Mouse (Mus musculus) limb, embryonic 14.5 days (tissue): ENCODE data around the gene Lingo2. TPM values are rescaled to one million over a fixed set of nuclear protein-coding genes. Genes with fewer than 3 reads are reported as not detected.

ENCODE experiments used
- ATAC-seq: fragments of 200-750 bp; cut with Nextera tagmentation; 2 replicates; pipeline ENCODE4 v1.8.0; 2017; ENCODE audit warnings: low read depth, moderate number of reproducible peaks, moderate TSS enrichment; ENCODE audit not compliant: low FRiP score
- DNase-seq: peaks from one replicate; pipeline ENCODE4 v3.0.0-alpha.2; 2015; ENCODE audit warnings: low spot score
- H3K27ac ChIP-seq: fragments of 300-500 bp; sonication (generic); replicated peaks from 2 replicates; pipeline ENCODE4 v1.5.1; 2014; ENCODE audit warnings: low read depth, mild to moderate bottlenecking, low read length, moderate library complexity, mixed read lengths
- H3K27me3 ChIP-seq: fragments of 300-500 bp; sonication (generic); 2 replicates; pipeline ENCODE4 v1.6.1; 2014; ENCODE audit warnings: low read length, mixed read lengths; ENCODE audit not compliant: control insufficient read depth, insufficient read depth
- H3K36me3 ChIP-seq: fragments of 300-500 bp; sonication (generic); 2 replicates; pipeline ENCODE4 v1.6.1; 2014; ENCODE audit warnings: mild to moderate bottlenecking, low read length, moderate library complexity, mixed read lengths; ENCODE audit not compliant: control insufficient read depth, insufficient read depth
- H3K4me1 ChIP-seq: fragments of 300-500 bp; sonication (generic); 2 replicates; pipeline ENCODE4 v1.6.1; 2014; ENCODE audit warnings: antibody characterized with exemption, low read length, mixed read lengths; ENCODE audit not compliant: control insufficient read depth, insufficient read depth
- H3K4me2 ChIP-seq: fragments of 300-500 bp; sonication (generic); replicated peaks from 2 replicates; pipeline ENCODE4 v1.6.1; 2014; ENCODE audit warnings: low read depth, mild to moderate bottlenecking, low read length, moderate library complexity; ENCODE audit not compliant: severe bottlenecking
- H3K4me3 ChIP-seq: fragments of 300-500 bp; sonication (generic); replicated peaks from 2 replicates; pipeline ENCODE4 v1.5.1; 2014; ENCODE audit warnings: low read length
- H3K9ac ChIP-seq: fragments of 300-500 bp; sonication (generic); 2 replicates; pipeline ENCODE4 v1.6.1; 2014; ENCODE audit warnings: mild to moderate bottlenecking, low read depth, low read length, moderate library complexity; ENCODE audit not compliant: severe bottlenecking
- H3K9me3 ChIP-seq: fragments of 300-500 bp; sonication (generic); 2 replicates; pipeline ENCODE4 v1.6.1; 2016; ENCODE audit warnings: low read length; ENCODE audit not compliant: control insufficient read depth
- POLR2A ChIP-seq: fragments of 200-500 bp; IDR thresholded peaks from 2 replicates; pipeline ENCODE4 v1.8.0; 2012; ENCODE audit warnings: inconsistent platforms, mild to moderate bottlenecking, moderate library complexity, borderline replicate concordance; ENCODE audit not compliant: insufficient read depth, insufficient read length; ENCODE audit errors: extremely low read depth
- WGBS: fragments of 180-500 bp; shearing (Covaris S2); extraction: QIAGEN DNeasy Blood & Tissue Kit; methylation state at CpG from one replicate; pipeline ENCODE4 v1.1.7; 2014; 5-methylcytosine and 5-hydroxymethylcytosine counted together
- polyA plus RNA-seq, 2 experiments: library from polyadenylated mRNA; depleted of rRNA in 1 of 2; stranded (reverse) in 1 of 2; unstranded in 1 of 2; fragments of >200 nt; fragmentation: Nextera tagmentation in 1 of 2; extraction: Ambion mirVana in 1 of 2; gene quantifications; 2 replicates each; pipeline versions ENCODE4 v1.2.1 to v1.2.3; 2012 to 2014

The Lingo2 gene
- polyA plus RNA-seq, 2 experiments, result 0.89 to 4.3 TPM

DNA sequence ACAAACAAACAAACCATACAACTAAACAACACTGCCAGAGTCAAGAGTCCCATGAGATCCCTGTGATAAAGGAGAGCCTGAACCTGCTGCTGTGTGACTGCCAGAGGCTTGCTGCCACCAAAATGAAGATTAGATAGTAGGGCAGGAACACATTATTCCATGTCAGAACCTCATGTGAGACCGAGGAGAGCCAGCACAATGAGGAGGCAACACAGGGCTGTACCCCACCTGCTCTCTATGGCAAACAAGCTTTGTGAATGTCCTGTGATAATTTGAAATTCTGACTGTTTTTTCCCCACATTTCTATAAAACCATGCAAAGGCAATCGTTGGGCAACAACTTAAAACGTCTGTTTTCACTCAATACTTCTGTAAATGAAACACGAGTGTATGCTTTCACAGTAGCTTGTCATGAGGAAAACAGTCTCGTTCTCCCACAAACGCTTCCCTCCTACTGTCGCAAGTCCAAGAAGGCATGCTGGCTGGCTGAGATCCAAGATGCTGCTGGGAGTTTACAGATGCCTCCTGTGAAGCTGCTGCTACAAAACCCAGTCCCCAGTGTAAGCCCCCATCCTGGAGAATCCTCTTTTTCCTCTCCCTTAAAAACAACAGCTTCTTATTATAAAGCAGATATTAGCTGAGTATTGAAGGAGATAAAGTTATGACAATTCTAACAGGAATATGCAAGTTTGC is 765.2 kb downstream of the Lingo2 start:
- Histone ChIP-seq H3K9ac (no peak overlapping the region), H3K27me3 (no peaks in the 10 kb centered on the region), H3K9me3 (no peaks in the 10 kb centered on the region), H3K36me3 (no peaks in the 10 kb centered on the region), H3K4me1 (no peaks in the 10 kb centered on the region; the same call in 1 of the 2 replicates), H3K27ac (no peak overlapping the region), H3K4me3 (no peak overlapping the region), H3K4me2 (no peak overlapping the region)
- DNase-seq (peak; percentile 42), ATAC-seq (no peak)
- WGBS, result 11% methylated on average over 7 of the region's 7 CpGs
- TF ChIP-seq POLR2A, result no peak

DNA sequence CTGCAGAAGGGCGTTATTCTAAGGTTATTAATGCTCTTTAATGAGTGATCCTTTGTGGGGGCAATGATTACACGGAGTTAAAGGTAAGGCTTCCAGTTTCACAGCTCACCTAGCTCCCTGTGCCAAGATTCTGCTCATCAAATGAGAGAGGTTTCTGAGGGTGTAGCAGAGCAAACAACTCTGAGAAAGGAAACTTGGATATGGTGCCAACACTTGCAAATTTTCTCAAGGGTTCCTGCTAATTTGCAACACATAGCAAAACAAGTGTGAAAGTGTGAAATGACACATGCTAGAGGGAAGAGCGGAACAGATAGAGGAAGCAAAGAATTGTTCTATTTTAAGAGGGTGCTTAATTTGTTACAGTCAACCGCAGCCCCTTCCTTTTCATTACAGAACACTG is 767.9 kb downstream of the Lingo2 start:
- no peaks in the 10 kb centered on the region for H3K27me3 ChIP-seq
- WGBS, result 34% methylated on average over 4 of the region's 4 CpGs
- no peaks in the 10 kb centered on the region for H3K9me3 ChIP-seq
- no peak overlapping the region for H3K4me2 ChIP-seq
- H3K27ac ChIP-seq, result no peak overlapping the region
- no peak overlapping the region for H3K9ac ChIP-seq
- no peaks in the 10 kb centered on the region; the same call in 1 of the 2 replicates for H3K4me1 ChIP-seq
- H3K36me3 ChIP-seq, result no peaks in the 10 kb centered on the region
- no peak for TF ChIP-seq POLR2A
- H3K4me3 ChIP-seq, result no peak overlapping the region
- DNase-seq (no peak), ATAC-seq (no peak)

- no peaks in the 10 kb centered on the region for H3K9me3 ChIP-seq
- no peak overlapping the region for H3K4me2 ChIP-seq
- H3K4me3 ChIP-seq, result no peak overlapping the region
- 30% methylated on average over 1 of the region's 1 CpGs for WGBS
- no peak overlapping the region for H3K9ac ChIP-seq
- no peaks in the 10 kb centered on the region for H3K36me3 ChIP-seq
- H3K27me3 ChIP-seq, result no peaks in the 10 kb centered on the region
- ATAC-seq, result no peak
- H3K4me1 ChIP-seq, result no peaks in the 10 kb centered on the region
- TF ChIP-seq POLR2A, result no peak
- H3K27ac ChIP-seq, result no peak overlapping the region
- no peak for DNase-seq
These were observed 781.4 kb downstream of the Lingo2 start for GRCm38 (mm10) chr4:36170099-36170498.

DNA sequence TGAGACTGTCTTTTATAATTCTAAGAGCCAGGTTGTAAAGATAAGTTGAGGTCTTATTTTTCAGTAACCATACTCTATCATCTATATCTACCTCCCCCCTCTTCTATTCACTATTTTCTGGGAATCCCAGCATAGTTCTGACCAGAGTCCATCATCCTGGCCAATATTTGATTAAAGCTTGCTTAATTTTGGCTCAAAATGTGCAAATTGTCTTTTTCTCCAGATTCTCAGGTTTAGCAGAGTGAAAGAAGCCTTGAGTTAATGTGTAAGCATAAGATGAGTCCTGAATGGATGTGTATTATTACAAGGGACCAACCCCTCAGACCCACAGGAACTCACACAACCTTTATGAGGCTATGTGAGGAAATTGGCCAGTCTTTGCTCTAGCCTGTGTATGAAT is 820.2 kb downstream of the Lingo2 start:
- DNase-seq (no peak), ATAC-seq (no peak)
- Histone ChIP-seq H3K4me3 (no peak overlapping the region), H3K9ac (no peak overlapping the region), H3K4me2 (no peak overlapping the region), H3K27me3 (no peaks in the 10 kb centered on the region), H3K27ac (no peak overlapping the region), H3K4me1 (no peaks in the 10 kb centered on the region), H3K9me3 (no peaks in the 10 kb centered on the region), H3K36me3 (no peaks in the 10 kb centered on the region)
- no peak for TF ChIP-seq POLR2A

GRCm38 (mm10) chr4:36095482-36095881 is 856.1 kb downstream of the Lingo2 start:
- DNase-seq, result no peak
- Histone ChIP-seq H3K27me3 (no peaks in the 10 kb centered on the region), H3K27ac (no peak overlapping the region), H3K9ac (no peak overlapping the region), H3K36me3 (no peaks in the 10 kb centered on the region), H3K4me3 (no peak overlapping the region), H3K4me2 (no peak overlapping the region), H3K9me3 (no peaks in the 10 kb centered on the region), H3K4me1 (no peaks in the 10 kb centered on the region)
- ATAC-seq, result no peak
- 66% methylated on average over 4 of the region's 4 CpGs for WGBS
- no peak for TF ChIP-seq POLR2A
